9 mouse cellular contexts compared by ENCODE assay signal in genomic region chr12:112129300-112129856, GRCm38 (mm10). TPM values are rescaled to one million over a fixed set of nuclear protein-coding genes. Genes with fewer than 3 reads are reported as not detected.
A peak's percentile ranks its signal among the peaks of the same experiment; 100 is the strongest.
DNase-seq lines count a peak whose midpoint lies in the region; ATAC-seq and TF ChIP-seq lines count a peak whose summit lies in the region.
"Had no signal": no experiment of that assay in that cellular context is flagged by ENCODE, and none has a peak within 500 bp of the region (broad histone marks: within the 10 kb centered on the region; RNA-seq: fewer than 3 reads in every experiment).

No protein-coding gene starts in this region.

- 64% methylated on average over 6 of the region's 6 CpGs for WGBS in kidney, postnatal 0 days
- 43% methylated on average over 6 of the region's 6 CpGs for WGBS in intestine, postnatal 0 days

- no peak for TF ChIP-seq CTCF in kidney, postnatal 0 days (IDR thresholded peaks at IDR 0.05; ENCODE audit: low read depth)
- no peak for TF ChIP-seq CTCF in MEL (IDR thresholded peaks at IDR 0.05 in 2 of 3, conservative IDR thresholded peaks at IDR 0.05 in 1 of 3; ENCODE audit: control insufficient read depth in 1 of 3, insufficient read depth in 1 of 3, low read depth in 2 of 3, low read length in 3 of 3, poor library complexity in 1 of 3, severe bottlenecking in 1 of 3)
- TF ChIP-seq CTCF in intestine, postnatal 0 days (IDR thresholded peaks at IDR 0.05; ENCODE audit: low read depth), result no peak

- no peaks in the 10 kb centered on the region for H3K9me3 ChIP-seq in kidney, postnatal 0 days (replicated peaks; ENCODE audit: low read length)
- peaks cover 5% of the 10 kb centered on the region; the same call in 1 of the 2 replicates for H3K9me3 ChIP-seq in MEL (replicated peaks; ENCODE audit: insufficient read depth, low read length)
- H3K9me3 ChIP-seq in intestine, postnatal 0 days (ENCODE audit: control insufficient read depth), result no peaks in the 10 kb centered on the region

- H3K9ac ChIP-seq in kidney, postnatal 0 days (ENCODE audit: low read depth, low read length), result no peak overlapping the region
- no peak overlapping the region for H3K9ac ChIP-seq in MEL (ENCODE audit: control insufficient read depth, low read depth, low read length, poor library complexity, severe bottlenecking)
- peak overlapping the region; percentile 31; the same call in 1 of the 2 replicates for H3K9ac ChIP-seq in intestine, postnatal 0 days (ENCODE audit: low read depth, low read length)

- H3K27me3 ChIP-seq in kidney, postnatal 0 days (ENCODE audit: insufficient read depth, low read length), result 0 out of 2 replicates have a peak, but pooled peaks cover 6% of the 10 kb centered on the region
- peaks cover 0 to 3% of the 10 kb centered on the region in 2 experiments; a peak in 1 of 4 replicates for H3K27me3 ChIP-seq in MEL (ENCODE audit: control insufficient read depth in 1 of 2, insufficient read depth in 2 of 2, low read length in 2 of 2)
- no peaks in the 10 kb centered on the region for H3K27me3 ChIP-seq in intestine, postnatal 0 days (replicated peaks; ENCODE audit: control insufficient read depth, insufficient read depth, low read length)

- no peak for TF ChIP-seq POLR2A in MEL (IDR thresholded peaks at IDR 0.05; ENCODE audit: control insufficient read depth in 1 of 2, insufficient read depth in 1 of 2, low read depth in 1 of 2, low read length in 2 of 2, poor library complexity in 1 of 2)

- peaks cover 7% of the 10 kb centered on the region; the same call in 1 of the 2 replicates for H3K4me1 ChIP-seq in kidney, postnatal 0 days (replicated peaks; ENCODE audit: insufficient read depth, low read length)
- H3K4me1 ChIP-seq in MEL (ENCODE audit: control insufficient read depth in 1 of 2, insufficient read depth in 2 of 2, low read length in 2 of 2), result no peaks in the 10 kb centered on the region
- peaks cover 19% of the 10 kb centered on the region; the same call in 1 of the 2 replicates for H3K4me1 ChIP-seq in intestine, postnatal 0 days (replicated peaks; ENCODE audit: control insufficient read depth, insufficient read depth, low read length)

- peak overlapping the region; percentile 87 for H3K27ac ChIP-seq in kidney, postnatal 0 days
- H3K27ac ChIP-seq in MEL (ENCODE audit: control insufficient read depth, low read depth, low read length), result no peak overlapping the region
- peak overlapping the region; percentile 95 for H3K27ac ChIP-seq in intestine, postnatal 0 days (ENCODE audit: low read depth, low read length)

- no peaks in the 10 kb centered on the region for H3K36me3 ChIP-seq in kidney, postnatal 0 days (ENCODE audit: insufficient read depth, low read length)
- no peaks in the 10 kb centered on the region for H3K36me3 ChIP-seq in MEL (ENCODE audit: control insufficient read depth in 1 of 2, insufficient read depth in 2 of 2, low read length in 2 of 2)
- no peaks in the 10 kb centered on the region for H3K36me3 ChIP-seq in intestine, postnatal 0 days (ENCODE audit: control insufficient read depth, insufficient read depth)

- no peak overlapping the region for H3K4me2 ChIP-seq in kidney, postnatal 0 days (ENCODE audit: low read length)
- H3K4me2 ChIP-seq in intestine, postnatal 0 days (replicated peaks; ENCODE audit: low read depth), result peak overlapping the region; percentile 86

- H3K79me2 ChIP-seq in MEL (ENCODE audit: control insufficient read depth, insufficient read depth, low read length, poor library complexity), result no peaks in the 10 kb centered on the region

- TF ChIP-seq RAD21 in MEL (IDR thresholded peaks at IDR 0.05; ENCODE audit: low read depth, low read length), result no peak

- H3K4me3 ChIP-seq in kidney, postnatal 0 days (replicated peaks; ENCODE audit: low read depth, low read length), result no peak overlapping the region
- H3K4me3 ChIP-seq in MEL (ENCODE audit: control insufficient read depth in 1 of 2, insufficient read depth in 1 of 2, low read depth in 2 of 2, low read length in 2 of 2), result peak overlapping the region; percentile 44 to 70; a peak in 3 of 4 replicates
- H3K4me3 ChIP-seq in intestine, postnatal 0 days (ENCODE audit: low read depth, low read length), result no peak overlapping the region

- no peak for DNase-seq in kidney, postnatal 0 days (ENCODE audit: low spot score)
- no peak for DNase-seq in kidney, postnatal 14 days
- peak; percentile 56 for DNase-seq in MEL (ENCODE audit: low read depth, low spot score)
- peak; percentile 16 for DNase-seq in NIH3T3 (ENCODE audit: low read depth)
- DNase-seq in cerebellum, adult 9-10 months, result no peak
- DNase-seq in natural killer cell, adult 2 months (ENCODE audit: low spot score in 2 of 2), result no peak
- DNase-seq in spleen, adult 18-20 months, result no peak
- DNase-seq: cerebellum, adult 8-10 months had no signal

- ATAC-seq in kidney, postnatal 0 days (replicated peaks; ENCODE audit: low FRiP score, low read depth), result no peak
- ATAC-seq in intestine, postnatal 0 days, result no peak

- TF ChIP-seq EP300 in MEL (IDR thresholded peaks at IDR 0.05; ENCODE audit: low read depth in 1 of 2, low read length in 2 of 2), result no peak

TF ChIP-seq in MEL, 35 proteins besides CTCF, POLR2A, EP300 and RAD21:
- TF ChIP-seq USF1 (IDR thresholded peaks at IDR 0.05; ENCODE audit: low read depth, low read length) (no peak), NRF1 (IDR thresholded peaks at IDR 0.05; ENCODE audit: insufficient read depth, low read depth, low read length, poor library complexity, severe bottlenecking) (no peak), GATA1 (IDR thresholded peaks at IDR 0.05; ENCODE audit: low read depth, low read length) (peak; percentile 50; the same call in 1 of the 2 replicates), TBP (IDR thresholded peaks at IDR 0.05; ENCODE audit: low read depth, low read length) (no peak), MAZ (IDR thresholded peaks at IDR 0.05; ENCODE audit: low read depth, low read length) (0 out of 2 replicates have a peak, but pooled peaks have one; percentile 25), MXI1 (IDR thresholded peaks at IDR 0.05; ENCODE audit: low read depth, low read length) (0 out of 2 replicates have a peak, but pooled peaks have one; percentile 2)
TF ChIP-seq in MEL: peak in this region for 3.

RNA-seq across cellular contexts. Expression of gene Kif26a, which starts 16.6 kb away (rescaled TPM):
- polyA plus RNA-seq in kidney, postnatal 0 days (2015; fragmentation: Nextera tagmentation; extraction: Ambion mirVana), result 2.2 and 2.7 TPM in 2 replicates
- total RNA-seq in MEL (2012; rRNA removed), result 4.4 and 6.9 TPM in 2 replicates
- polyA plus RNA-seq in MEL (2012; ENCODE audit: insufficient read depth in 1 of 2, insufficient read length in 2 of 2, low read depth in 1 of 2, low replicate concordance in 2 of 2, missing spikeins in 1 of 2), result 1 to 10 TPM in 1 of 2 experiments, not detected in 1; 4.8 TPM
- 0.89 and 1.1 TPM in 2 replicates for polyA plus RNA-seq in intestine, postnatal 0 days (2015; fragmentation: Nextera tagmentation; extraction: Ambion mirVana)

RNA-seq across cellular contexts. Expression of gene Aspg, which starts 22.9 kb away (rescaled TPM):
- 2.2 and 2.3 TPM in 2 replicates for polyA plus RNA-seq in kidney, postnatal 0 days (2015; fragmentation: Nextera tagmentation; extraction: Ambion mirVana)
- total RNA-seq in MEL (2012; rRNA removed), result not detected in 2 replicates
- polyA plus RNA-seq in MEL (2012; ENCODE audit: insufficient read depth in 1 of 2, insufficient read length in 2 of 2, low read depth in 1 of 2, low replicate concordance in 2 of 2, missing spikeins in 1 of 2), result not detected
- 14.3 and 14.4 TPM in 2 replicates for polyA plus RNA-seq in intestine, postnatal 0 days (2015; fragmentation: Nextera tagmentation; extraction: Ambion mirVana)

Comparison
In these comparisons a context has a peak if more than half of its experiments do, and no peak if none do; other contexts are left out.
1. DNase-seq: peak in MEL (single experiment) and NIH3T3 (single experiment); none in kidney, postnatal 0 days (single experiment), kidney, postnatal 14 days (single experiment), cerebellum, adult 9-10 months (single experiment), natural killer cell, adult 2 months (0 of 2) and spleen, adult 18-20 months (0 of 2).
2. H3K4me3 ChIP-seq: peak in MEL (2 of 2); none in kidney, postnatal 0 days (single experiment) and intestine, postnatal 0 days (single experiment).